Mouse (Mus musculus) hindlimb bud, embryonic 11.5 days (tissue): ENCODE results near the gene Lats2.
"Not testable (repeated sequence)": the region's sequence is repeated elsewhere in the genome, so short reads cannot be mapped to it uniquely, and the experiment has no call there.

ENCODE experiments used
- DNase-seq: peaks from one replicate; pipeline ENCODE4 v3.0.0-alpha.2; 2012; ENCODE audit warnings: low read depth, low spot score; ENCODE audit errors: extremely low spot score

The Lats2 gene

GRCm38 (mm10) chr14:57696066-57696465, 62.1 kb downstream of the Lats2 start:
- no peak for DNase-seq

DNA sequence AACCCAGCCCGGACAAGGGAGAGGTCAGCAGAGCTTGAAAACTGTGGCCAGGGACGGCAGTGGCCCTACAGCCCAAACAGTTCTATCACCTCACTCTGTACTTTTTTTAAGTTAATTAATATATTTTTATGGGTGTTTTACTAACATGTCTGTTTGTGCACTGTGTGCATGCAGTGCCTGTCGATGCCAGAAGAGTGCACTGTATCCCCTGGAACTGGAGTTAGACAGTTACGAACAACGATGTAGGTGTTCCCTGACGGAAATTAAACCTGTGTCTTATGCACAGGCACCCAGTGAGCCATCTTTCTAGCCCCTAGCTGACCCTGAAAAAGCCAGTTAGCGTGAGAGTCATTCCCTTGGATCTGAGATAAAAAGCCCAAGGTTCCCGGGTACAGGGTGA, 62.6 kb downstream of the Lats2 start:
- no peak for DNase-seq

- no peak for DNase-seq
Observed at GRCm38 (mm10) chr14:57694246-57694645, 63.9 kb downstream of the Lats2 start.

- DNase-seq = no peak
Observed at GRCm38 (mm10) chr14:57692517-57693130, 65.6 kb downstream of the Lats2 start.

DNA sequence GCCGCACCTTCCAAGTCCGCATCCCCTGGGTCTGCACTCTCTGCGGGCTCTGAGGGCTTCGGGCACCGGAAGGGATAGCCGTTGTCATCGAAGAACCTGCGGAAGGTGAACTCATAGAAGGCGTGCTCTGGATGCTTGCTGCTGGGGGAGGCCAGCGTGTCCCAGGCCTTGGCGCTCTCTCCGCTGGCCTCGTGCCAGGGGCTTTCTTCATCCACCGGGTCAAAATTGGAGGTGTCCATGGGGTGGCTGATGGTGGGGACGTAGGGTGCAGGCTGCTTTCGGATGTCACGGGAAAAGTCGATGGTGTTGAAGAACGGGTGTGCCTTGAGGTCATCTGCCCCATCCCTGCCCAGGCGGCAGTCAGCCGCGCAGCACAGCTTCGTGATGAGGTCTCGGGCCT, 66.9 kb downstream of the Lats2 start:
- DNase-seq = no peak

DNA sequence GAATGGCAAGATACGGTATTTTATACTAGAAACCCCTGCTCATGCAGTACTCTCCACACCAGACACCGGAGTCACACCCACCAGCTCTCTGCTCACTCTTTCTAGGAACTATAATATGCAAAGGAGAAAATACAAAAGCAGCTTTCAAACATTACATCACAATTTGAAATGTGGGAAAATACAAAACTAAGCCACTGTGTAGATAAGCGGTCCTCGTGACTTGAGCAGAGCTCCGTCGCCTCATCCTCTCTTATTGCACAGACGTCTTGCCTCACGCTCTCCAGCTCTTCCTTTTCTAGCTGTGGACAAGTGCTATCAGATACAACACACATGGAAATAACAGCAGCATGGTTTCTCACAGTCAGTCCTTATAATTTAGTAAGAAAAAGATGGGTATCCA, 67.5 kb downstream of the Lats2 start:
- no peak for DNase-seq

DNA sequence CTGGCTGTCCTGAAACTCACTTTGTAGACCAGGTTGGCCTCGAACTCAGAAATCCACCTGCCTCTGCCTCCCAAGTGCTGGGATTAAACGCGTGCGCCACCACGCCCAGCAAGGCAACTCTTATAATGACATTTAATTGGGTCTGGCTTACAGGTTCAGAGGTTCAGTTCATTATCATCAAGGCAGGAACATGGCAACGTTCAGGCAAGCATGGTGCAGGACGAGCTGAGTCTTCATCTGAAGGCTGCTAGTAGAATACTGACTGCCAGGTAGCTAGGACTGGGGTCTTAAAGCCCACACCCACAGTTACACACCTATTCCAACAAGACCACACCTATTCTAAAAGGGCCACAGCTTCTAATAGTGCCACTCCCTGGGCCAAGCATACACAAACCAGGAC, 70.1 kb downstream of the Lats2 start:
- DNase-seq = not testable (repeated sequence)

GRCm38 (mm10) chr14:57687441-57687840, 70.7 kb downstream of the Lats2 start:
- no peak for DNase-seq

- no peak for DNase-seq
Observed at GRCm38 (mm10) chr14:57686647-57687046, 71.5 kb downstream of the Lats2 start.

DNA sequence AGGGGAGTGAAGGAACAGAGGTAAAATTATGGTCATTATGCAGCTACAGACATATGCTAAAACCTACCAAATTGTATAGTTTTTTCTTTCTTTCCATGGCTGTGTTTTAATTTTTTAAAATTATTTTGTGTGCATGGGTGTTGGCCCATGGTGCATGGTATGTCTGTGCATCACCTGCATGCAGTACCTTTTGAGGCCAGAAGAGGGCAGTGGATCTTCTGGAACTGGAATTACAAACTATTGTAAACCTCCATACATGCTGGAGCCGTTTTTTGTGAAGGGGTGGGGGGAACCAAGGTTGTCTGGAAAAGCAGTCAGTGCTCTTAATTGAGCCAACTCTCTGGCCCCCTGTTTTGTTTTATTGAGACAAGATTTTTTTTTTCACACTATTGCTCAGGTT, 73.6 kb downstream of the Lats2 start:
- no peak for DNase-seq

- DNase-seq = no peak
Observed at GRCm38 (mm10) chr14:57682751-57683150, 75.4 kb downstream of the Lats2 start.

DNA sequence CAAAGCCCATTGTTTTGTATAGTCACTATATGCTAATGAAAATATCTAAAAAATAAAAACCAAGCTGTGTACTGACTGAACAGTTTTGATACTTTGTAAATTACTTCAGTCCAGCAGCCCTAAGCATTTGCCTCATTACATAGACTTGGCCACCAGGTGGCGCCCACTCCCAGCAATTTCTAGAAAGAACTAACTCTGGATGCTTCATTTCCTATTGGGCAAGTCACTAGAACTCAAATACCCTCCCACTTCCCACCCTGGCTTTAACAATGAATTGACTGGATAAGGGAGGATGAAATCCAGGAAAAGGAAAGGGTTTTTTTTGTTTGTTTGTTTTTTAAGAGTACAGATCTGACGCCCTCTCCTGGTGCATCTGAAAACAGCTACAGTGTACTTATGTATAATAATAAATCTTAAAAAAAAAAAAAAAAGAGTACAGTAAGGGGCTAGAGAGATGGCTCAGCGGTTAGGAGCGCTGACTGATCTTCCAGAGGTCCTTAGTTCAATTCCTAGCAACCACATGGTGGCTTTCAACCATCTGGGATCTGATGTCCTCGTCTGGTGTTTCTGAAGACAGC, 78.1 kb downstream of the Lats2 start:
- DNase-seq = peak; percentile 77

DNA sequence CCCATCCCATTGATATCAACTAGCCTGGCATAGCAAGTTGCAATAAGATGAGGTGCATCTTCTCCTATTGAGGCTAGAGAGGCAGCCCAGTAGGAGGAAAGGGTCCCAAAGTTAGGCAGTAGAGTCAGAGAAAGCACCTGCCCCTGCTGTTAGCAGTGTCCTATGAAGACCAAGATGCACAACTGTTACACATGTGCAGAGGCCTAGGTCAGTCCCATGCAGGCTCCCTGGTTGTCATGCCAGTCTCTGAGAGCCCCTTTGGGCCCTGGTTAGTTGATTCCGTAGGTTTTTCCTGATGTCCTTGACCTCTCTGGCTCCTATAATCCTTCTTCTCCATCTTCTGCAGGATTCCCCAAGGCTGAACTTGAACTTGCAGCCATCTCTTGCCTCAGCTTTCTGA, 78.7 kb downstream of the Lats2 start:
- DNase-seq = no peak

- no peak for DNase-seq
Observed at GRCm38 (mm10) chr14:57675481-57675880, 82.7 kb downstream of the Lats2 start.

GRCm38 (mm10) chr14:57665628-57665950, 92.6 kb downstream of the Lats2 start:
- DNase-seq = no peak

- no peak for DNase-seq
Observed at GRCm38 (mm10) chr14:57664822-57665627, 93.2 kb downstream of the Lats2 start, which contains the start of gene Xpo4. Xpo4 (minus strand) TSS chr14:57665430.

DNA sequence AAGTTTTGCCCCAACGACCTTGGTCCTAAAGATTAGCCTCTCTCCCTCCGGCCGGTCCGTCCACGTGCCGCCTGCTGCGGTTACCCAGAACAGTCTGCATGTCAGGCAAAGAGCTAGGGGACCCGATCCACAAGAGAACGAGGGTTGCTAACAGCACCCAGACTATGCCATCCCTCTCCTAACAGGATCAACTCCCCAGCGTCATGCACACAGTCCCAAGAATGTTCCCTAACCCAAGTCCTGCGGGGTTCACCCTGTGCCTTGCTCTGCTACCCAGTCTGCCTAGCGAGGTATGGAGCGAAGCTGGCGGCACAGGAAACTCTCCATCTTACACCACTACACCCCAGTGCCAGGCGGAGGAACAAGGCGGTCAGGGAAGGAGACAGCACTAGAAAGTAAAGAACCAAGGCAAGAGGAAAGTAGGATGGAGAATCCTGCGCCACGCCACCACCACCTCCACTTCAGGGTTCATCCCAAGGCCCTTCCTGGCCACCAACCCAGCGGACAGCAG, 93.8 kb downstream of the Lats2 start:
- DNase-seq = no peak

DNA sequence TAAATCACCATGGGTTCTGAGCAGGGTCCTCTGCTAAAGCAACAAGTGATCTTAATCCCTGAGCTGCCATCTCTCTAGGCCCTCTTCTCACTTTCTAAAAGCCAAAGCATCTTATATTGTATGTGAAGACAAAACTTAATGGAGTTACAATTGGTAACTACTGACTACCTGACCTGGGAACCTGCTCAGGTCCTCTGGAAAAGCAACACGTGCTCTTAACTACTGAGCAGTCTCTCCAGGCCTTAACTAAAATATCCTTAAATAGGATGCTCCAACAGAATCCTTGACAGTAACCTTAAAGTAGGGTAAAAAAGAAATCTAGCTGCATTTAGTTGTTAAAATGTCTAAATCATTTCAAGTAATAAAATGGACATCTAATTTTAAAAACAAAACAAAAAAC, 94.6 kb downstream of the Lats2 start:
- DNase-seq = no peak

GRCm38 (mm10) chr14:57658301-57658700, 99.9 kb downstream of the Lats2 start:
- DNase-seq = no peak

DNA sequence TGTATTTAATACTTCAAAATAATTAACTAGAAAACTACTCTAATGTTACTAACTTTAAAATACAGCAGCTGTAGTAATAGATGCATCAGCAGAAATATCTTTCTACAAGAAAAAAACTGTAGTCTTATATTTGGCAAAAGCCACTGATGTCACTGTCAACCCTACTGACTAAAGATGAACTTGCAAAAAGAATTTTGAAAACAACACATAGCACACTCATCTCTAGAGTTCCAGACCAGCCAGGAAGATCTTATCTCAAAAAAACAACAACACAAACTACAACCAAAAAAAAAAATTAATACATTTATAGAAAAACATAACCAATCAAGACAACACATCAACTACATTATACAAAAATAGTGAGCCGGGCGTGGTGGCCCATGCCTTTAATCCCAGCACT, 100.7 kb downstream of the Lats2 start:
- no peak for DNase-seq

- not testable (repeated sequence) for DNase-seq
Observed at GRCm38 (mm10) chr14:57656519-57656918, 101.7 kb downstream of the Lats2 start.

DNA sequence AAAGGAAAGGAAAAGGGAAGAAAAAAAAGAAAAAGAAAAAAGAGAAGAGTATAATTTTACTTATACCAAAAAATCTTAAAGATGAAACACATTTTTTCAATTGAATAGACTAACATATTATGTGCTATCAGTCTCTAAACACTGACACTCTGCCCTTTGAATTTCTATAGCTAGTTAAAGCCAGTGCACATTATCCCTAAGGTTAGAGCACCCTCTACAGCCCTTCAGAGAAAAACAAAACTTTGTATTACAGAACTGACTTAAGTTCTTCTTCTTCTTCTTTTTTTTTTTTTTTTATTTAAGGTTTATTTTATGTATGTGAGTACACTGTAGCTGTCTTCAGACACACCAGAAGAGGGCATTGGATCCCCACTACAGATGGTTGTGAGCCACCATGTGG, 108.7 kb downstream of the Lats2 start:
- DNase-seq = no peak
